Mouse (Mus musculus) neural tube, embryonic 14.5 days (tissue): ENCODE measurements around the gene Aebp1. TPM values are rescaled to one million over a fixed set of nuclear protein-coding genes. Genes with fewer than 3 reads are reported as not detected.

ENCODE experiments used
- ATAC-seq: fragments of 200-750 bp; cut with Nextera tagmentation; 2 replicates; pipeline ENCODE4 v1.8.0; 2017; ENCODE audit warnings: low read depth, mild to moderate bottlenecking, moderate TSS enrichment, moderate library complexity
- H3K27ac ChIP-seq: fragments of 300-500 bp; sonication (generic); 2 replicates; pipeline ENCODE4 v1.5.1; 2014; ENCODE audit warnings: low read depth, mild to moderate bottlenecking, control low read depth, low read length, moderate library complexity, mixed read lengths
- H3K27me3 ChIP-seq: fragments of 300-500 bp; sonication (generic); 2 replicates; pipeline ENCODE4 v1.6.1; 2014; ENCODE audit warnings: low read length; ENCODE audit not compliant: control insufficient read depth, insufficient read depth
- H3K36me3 ChIP-seq: fragments of 300-500 bp; sonication (generic); 2 replicates; pipeline ENCODE4 v1.6.1; 2014; ENCODE audit warnings: low read length, mixed read lengths; ENCODE audit not compliant: control insufficient read depth, insufficient read depth
- H3K4me1 ChIP-seq: fragments of 300-500 bp; sonication (generic); 2 replicates; pipeline ENCODE4 v1.6.1; 2014; ENCODE audit warnings: low read length; ENCODE audit not compliant: control insufficient read depth, insufficient read depth
- H3K4me2 ChIP-seq: fragments of 300-500 bp; sonication (generic); 2 replicates; pipeline ENCODE4 v1.6.1; 2014; ENCODE audit warnings: mild to moderate bottlenecking, low read depth, low read length, control low read depth
- H3K4me3 ChIP-seq: fragments of 300-500 bp; sonication (generic); 2 replicates; pipeline ENCODE4 v1.5.1; 2014; ENCODE audit warnings: low read depth, low read length, control low read depth, mixed read lengths
- H3K9ac ChIP-seq: fragments of 300-500 bp; sonication (generic); replicated peaks from 2 replicates; pipeline ENCODE4 v1.6.1; 2014; ENCODE audit warnings: low read depth, mild to moderate bottlenecking, control low read depth, low read length, mixed read lengths
- H3K9me3 ChIP-seq: fragments of 300-500 bp; sonication (generic); 2 replicates; pipeline ENCODE4 v1.6.1; 2016; ENCODE audit warnings: low read length; ENCODE audit not compliant: control insufficient read depth
- WGBS: fragments of 180-500 bp; shearing (Covaris S2); extraction: QIAGEN DNeasy Blood & Tissue Kit; methylation state at CpG from one replicate; pipeline ENCODE4 v1.1.7; 2014; 5-methylcytosine and 5-hydroxymethylcytosine counted together
- polyA plus RNA-seq: library from polyadenylated mRNA; unstranded; fragments of >200 nt; fragmentation: Nextera tagmentation; extraction: Ambion mirVana; gene quantifications from 2 replicates; pipeline ENCODE4 v1.2.1, GENCODE M21; 2014

The Aebp1 gene
- polyA plus RNA-seq, 1 experiment from 2014 or later = 1.7 TPM

- H3K9me3 ChIP-seq = no peaks in the 10 kb centered on the region
- H3K9ac ChIP-seq = no peak overlapping the region
- H3K36me3 ChIP-seq = peaks cover 5% of the 10 kb centered on the region; the same call in 1 of the 2 replicates
- no peaks in the 10 kb centered on the region for H3K27me3 ChIP-seq
- H3K4me3 ChIP-seq = no peak overlapping the region
- H3K4me2 ChIP-seq = no peak overlapping the region
- no peaks in the 10 kb centered on the region for H3K4me1 ChIP-seq
- WGBS = 65% methylated on average over 1 of the region's 1 CpGs
- 0 out of 2 replicates have a peak, but pooled peaks have one; percentile 9 for ATAC-seq
- no peak overlapping the region for H3K27ac ChIP-seq
Measured at GRCm38 (mm10) chr11:5836126-5836525, 25.6 kb upstream of the Aebp1 start.

GRCm38 (mm10) chr11:5837251-5838246 lies 24.2 kb upstream of the Aebp1 start, which contains the start of gene Polm:
Gene Polm, minus strand, starts transcription at chr11:5838016.
- H3K4me2 ChIP-seq = peak within 1 kb of the TSS; percentile 87
- no peaks in the 10 kb centered on the region for H3K27me3 ChIP-seq
- peak within 1 kb of the TSS; percentile 66 for H3K27ac ChIP-seq
- H3K36me3 ChIP-seq = no peaks in the 10 kb centered on the region
- H3K9ac ChIP-seq = peak within 1 kb of the TSS; percentile 67
- peak within 1 kb of the TSS; percentile 64 for H3K4me3 ChIP-seq
- WGBS = under 1% methylated on average over 63 of the region's 63 CpGs
- ATAC-seq = peak; percentile 96
- H3K9me3 ChIP-seq = no peaks in the 10 kb centered on the region
- no peaks in the 10 kb centered on the region for H3K4me1 ChIP-seq

- no peak for ATAC-seq
- Histone ChIP-seq H3K4me1 (no peaks in the 10 kb centered on the region), H3K36me3 (no peaks in the 10 kb centered on the region), H3K27ac (no peak overlapping the region), H3K9ac (no peak overlapping the region), H3K9me3 (no peaks in the 10 kb centered on the region), H3K4me3 (no peak overlapping the region), H3K4me2 (no peak overlapping the region), H3K27me3 (no peaks in the 10 kb centered on the region)
- WGBS = 81% methylated on average over 7 of the region's 7 CpGs
Measured at GRCm38 (mm10) chr11:5840346-5840745, 21.4 kb upstream of the Aebp1 start.

- ATAC-seq = no peak
- H3K4me3 ChIP-seq = no peak overlapping the region
- no peak overlapping the region for H3K4me2 ChIP-seq
- no peaks in the 10 kb centered on the region for H3K4me1 ChIP-seq
- 96% methylated on average over 2 of the region's 2 CpGs for WGBS
- no peaks in the 10 kb centered on the region for H3K27me3 ChIP-seq
- no peak overlapping the region for H3K9ac ChIP-seq
- H3K9me3 ChIP-seq = no peaks in the 10 kb centered on the region
- H3K27ac ChIP-seq = no peak overlapping the region
- no peaks in the 10 kb centered on the region for H3K36me3 ChIP-seq
Measured at GRCm38 (mm10) chr11:5841751-5842150, 20.0 kb upstream of the Aebp1 start.

- ATAC-seq = no peak
- 81% methylated on average over 3 of the region's 3 CpGs for WGBS
- H3K36me3 ChIP-seq = no peaks in the 10 kb centered on the region
- H3K4me1 ChIP-seq = no peaks in the 10 kb centered on the region
- H3K9me3 ChIP-seq = no peaks in the 10 kb centered on the region
- H3K27me3 ChIP-seq = no peaks in the 10 kb centered on the region
- no peak overlapping the region for H3K9ac ChIP-seq
- no peak overlapping the region for H3K4me2 ChIP-seq
- no peak overlapping the region for H3K4me3 ChIP-seq
- no peak overlapping the region for H3K27ac ChIP-seq
Measured at GRCm38 (mm10) chr11:5843131-5843530, 18.6 kb upstream of the Aebp1 start.

- no peaks in the 10 kb centered on the region for H3K9me3 ChIP-seq
- H3K27me3 ChIP-seq = no peaks in the 10 kb centered on the region
Measured at GRCm38 (mm10) chr11:5846639-5847345, 15.0 kb upstream of the Aebp1 start.

GRCm38 (mm10) chr11:5848741-5849140 lies 13.0 kb upstream of the Aebp1 start:
- no peak overlapping the region for H3K4me3 ChIP-seq
- H3K9ac ChIP-seq = no peak overlapping the region
- no peak overlapping the region for H3K4me2 ChIP-seq
- no peaks in the 10 kb centered on the region for H3K27me3 ChIP-seq
- ATAC-seq = no peak; the same call in 1 of the 2 replicates
- H3K4me1 ChIP-seq = no peaks in the 10 kb centered on the region
- no peaks in the 10 kb centered on the region for H3K9me3 ChIP-seq
- whole genome bisulfite sequencing = 20% methylated on average over 6 of the region's 6 CpGs
- H3K27ac ChIP-seq = no peak overlapping the region
- no peaks in the 10 kb centered on the region for H3K36me3 ChIP-seq

More at GRCm38 (mm10) chr11:5846639-5847345, 15.0 kb upstream of the Aebp1 start:
- Histone ChIP-seq H3K4me2 (no peak overlapping the region), H3K4me1 (no peaks in the 10 kb centered on the region), H3K9ac (no peak overlapping the region), H3K4me3 (no peak overlapping the region), H3K27ac (no peak overlapping the region), H3K36me3 (no peaks in the 10 kb centered on the region)
- 68% methylated on average over 7 of the region's 7 CpGs for WGBS
- ATAC-seq = no peak

GRCm38 (mm10) chr11:5849316-5849715 lies 12.4 kb upstream of the Aebp1 start:
- WGBS = 74% methylated on average over 2 of the region's 2 CpGs
- no peak for ATAC-seq
- Histone ChIP-seq H3K27me3 (no peaks in the 10 kb centered on the region), H3K4me2 (no peak overlapping the region), H3K36me3 (no peaks in the 10 kb centered on the region), H3K9me3 (no peaks in the 10 kb centered on the region), H3K9ac (no peak overlapping the region), H3K4me3 (no peak overlapping the region), H3K4me1 (no peaks in the 10 kb centered on the region), H3K27ac (no peak overlapping the region)

- no peaks in the 10 kb centered on the region for H3K27me3 ChIP-seq
- 84% methylated on average over 5 of the region's 5 CpGs for WGBS
- no peak overlapping the region for H3K4me3 ChIP-seq
- H3K9ac ChIP-seq = no peak overlapping the region
- no peak for ATAC-seq
- H3K27ac ChIP-seq = no peak overlapping the region
- H3K4me2 ChIP-seq = no peak overlapping the region
- H3K36me3 ChIP-seq = no peaks in the 10 kb centered on the region
- no peaks in the 10 kb centered on the region for H3K4me1 ChIP-seq
- H3K9me3 ChIP-seq = no peaks in the 10 kb centered on the region
Measured at GRCm38 (mm10) chr11:5850452-5850851, 11.3 kb upstream of the Aebp1 start.
